ENCODE assay signal across 9 mouse cellular contexts in genomic region chr14:105427474-105427901, GRCm38 (mm10).
A peak's percentile ranks its signal among the peaks of the same experiment; 100 is the strongest.
DNase-seq lines count a peak whose midpoint lies in the region; ATAC-seq and TF ChIP-seq lines count a peak whose summit lies in the region.
"Had no signal": no experiment of that assay in that cellular context is flagged by ENCODE, and none has a peak within 500 bp of the region (broad histone marks: within the 10 kb centered on the region; RNA-seq: fewer than 3 reads in every experiment).

No protein-coding gene starts in this region.

- H3K27ac ChIP-seq in forebrain, embryonic 15.5 days (replicated peaks): no peak overlapping the region
- H3K27ac ChIP-seq in kidney, postnatal 0 days: peak overlapping the region; percentile 31; the same call in 1 of the 2 replicates
- H3K27ac ChIP-seq in liver, postnatal 0 days (ENCODE audit: low read depth): no peak overlapping the region

- no peak for DNase-seq in cerebellum, adult 8-10 months
- peak; percentile 88 for DNase-seq in R1 (ENCODE audit: low read depth, low spot score)
- DNase-seq in kidney, postnatal 0 days (ENCODE audit: low spot score): peak; percentile 60
- DNase-seq in liver, postnatal 0 days: peak; percentile 21
- peak; percentile 5 to 8 for DNase-seq in right cerebral cortex, postnatal 36 days (ENCODE audit: low spot score in 2 of 2)
- no peak for DNase-seq in gastrocnemius, postnatal 25 days

- no peak overlapping the region for H3K9ac ChIP-seq in forebrain, embryonic 15.5 days (replicated peaks)
- no peak overlapping the region for H3K9ac ChIP-seq in kidney, postnatal 0 days (ENCODE audit: low read depth, low read length)
- H3K9ac ChIP-seq in liver, postnatal 0 days (replicated peaks): no peak overlapping the region

- peak overlapping the region; percentile 18 for H3K4me3 ChIP-seq in forebrain, embryonic 15.5 days
- peak overlapping the region; percentile 13; the same call in 1 of the 2 replicates for H3K4me3 ChIP-seq in kidney, postnatal 0 days (replicated peaks; ENCODE audit: low read depth, low read length)
- 0 out of 2 replicates have a peak overlapping the region, but pooled peaks have one; percentile 18 for H3K4me3 ChIP-seq in liver, postnatal 0 days (ENCODE audit: low read depth, low read length)
- H3K4me3 ChIP-seq: megakaryocyte, embryonic 14.5 days had no signal

- 12% methylated on average over 17 of the region's 17 CpGs for WGBS in forebrain, embryonic 15.5 days
- 13% methylated on average over 17 of the region's 17 CpGs for WGBS in kidney, postnatal 0 days
- WGBS in liver, postnatal 0 days (ENCODE audit: insufficient replicate concordance): 26% methylated on average over 17 of the region's 17 CpGs

- peaks cover 12% of the 10 kb centered on the region; the same call in 1 of the 2 replicates for H3K4me1 ChIP-seq in forebrain, embryonic 15.5 days
- H3K4me1 ChIP-seq in kidney, postnatal 0 days (replicated peaks; ENCODE audit: insufficient read depth, low read length): peaks cover 8% of the 10 kb centered on the region; the same call in 1 of the 2 replicates
- no peaks in the 10 kb centered on the region for H3K4me1 ChIP-seq in liver, postnatal 0 days (ENCODE audit: insufficient read depth)
- H3K4me1 ChIP-seq: megakaryocyte, embryonic 14.5 days had no signal

- no peak for TF ChIP-seq EP300 in liver, postnatal 0 days (IDR thresholded peaks at IDR 0.05; ENCODE audit: low read depth)

- peak; percentile 55 for TF ChIP-seq CTCF in kidney, postnatal 0 days (IDR thresholded peaks at IDR 0.05; ENCODE audit: low read depth)
- peak; percentile 35 for TF ChIP-seq CTCF in liver, postnatal 0 days (IDR thresholded peaks at IDR 0.05; ENCODE audit: low read depth)

- H3K4me2 ChIP-seq in forebrain, embryonic 15.5 days (replicated peaks): peak overlapping the region; percentile 39
- H3K4me2 ChIP-seq in kidney, postnatal 0 days (ENCODE audit: low read length): peak overlapping the region; percentile 41
- H3K4me2 ChIP-seq in liver, postnatal 0 days (ENCODE audit: low read depth, low read length): peak overlapping the region; percentile 60

- no peaks in the 10 kb centered on the region for H3K27me3 ChIP-seq in forebrain, embryonic 15.5 days
- no peaks in the 10 kb centered on the region for H3K27me3 ChIP-seq in kidney, postnatal 0 days (ENCODE audit: insufficient read depth, low read length)
- H3K27me3 ChIP-seq in liver, postnatal 0 days (ENCODE audit: insufficient read depth, low read length): no peaks in the 10 kb centered on the region

- H3K36me3 ChIP-seq in forebrain, embryonic 15.5 days: no peaks in the 10 kb centered on the region
- H3K36me3 ChIP-seq in kidney, postnatal 0 days (ENCODE audit: insufficient read depth, low read length): no peaks in the 10 kb centered on the region
- no peaks in the 10 kb centered on the region for H3K36me3 ChIP-seq in liver, postnatal 0 days (replicated peaks; ENCODE audit: insufficient read depth, low read length)

- ATAC-seq in cerebellum, adult (ENCODE audit: insufficient number of reproducible peaks, low FRiP score, low TSS enrichment): peak; percentile 65; the same call in 1 of the 2 replicates
- ATAC-seq in forebrain, embryonic 15.5 days (replicated peaks): peak; percentile 80
- ATAC-seq in kidney, postnatal 0 days (replicated peaks; ENCODE audit: low FRiP score, low read depth): peak; percentile 95
- peak; percentile 82 for ATAC-seq in liver, postnatal 0 days

- H3K9me3 ChIP-seq in forebrain, embryonic 15.5 days: no peaks in the 10 kb centered on the region
- H3K9me3 ChIP-seq in kidney, postnatal 0 days (replicated peaks; ENCODE audit: low read length): no peaks in the 10 kb centered on the region
- H3K9me3 ChIP-seq in liver, postnatal 0 days (ENCODE audit: low read length): no peaks in the 10 kb centered on the region

Comparison
In these comparisons a context has a peak if more than half of its experiments do, and no peak if none do; other contexts are left out.
1. DNase-seq: peak in R1 (single experiment), kidney, postnatal 0 days (single experiment), liver, postnatal 0 days (single experiment) and right cerebral cortex, postnatal 36 days (2 of 2); none in cerebellum, adult 8-10 months (single experiment) and gastrocnemius, postnatal 25 days (single experiment).
2. Peak in every context shown above with its lines, with median percentiles within 50 percentile points of each other: ATAC-seq, H3K4me2 ChIP-seq and H3K4me3 ChIP-seq.